19 mouse cellular contexts compared by ENCODE assay signal in genomic region chr9:43793411-43793810, GRCm38 (mm10).
"Had no signal": no experiment of that assay in that cellular context is flagged by ENCODE, and none has a peak within 500 bp of the region (broad histone marks: within the 10 kb centered on the region; RNA-seq: fewer than 3 reads in every experiment).

No protein-coding gene starts in this region.

- H3K4me3 ChIP-seq: liver, embryonic 15.5 days; lung, embryonic 15.5 days; megakaryocyte, embryonic 14.5 days; midbrain, embryonic 13.5 days; neural tube, embryonic 13.5 days; neural tube, embryonic 15.5 days; stomach, embryonic 15.5 days had no signal

- H3K4me2 ChIP-seq: liver, embryonic 15.5 days; lung, embryonic 15.5 days; midbrain, embryonic 11.5 days; midbrain, embryonic 13.5 days; neural tube, embryonic 13.5 days; neural tube, embryonic 15.5 days; stomach, embryonic 15.5 days had no signal

- ATAC-seq: liver, postnatal 0 days; midbrain, embryonic 13.5 days; midbrain, embryonic 16.5 days had no signal

- H3K27ac ChIP-seq: liver, embryonic 15.5 days; lung, embryonic 15.5 days; macrophage; midbrain, embryonic 13.5 days; neural tube, embryonic 13.5 days; neural tube, embryonic 15.5 days; stomach, embryonic 15.5 days; stomach, postnatal 0 days had no signal

- H3K9me3 ChIP-seq: liver, embryonic 15.5 days; lung, embryonic 15.5 days; megakaryocyte, embryonic 14.5 days; midbrain, embryonic 13.5 days; neural tube, embryonic 13.5 days; neural tube, embryonic 15.5 days; stomach, embryonic 15.5 days had no signal

- H3K27me3 ChIP-seq: liver, embryonic 15.5 days; lung, embryonic 15.5 days; midbrain, embryonic 13.5 days; neural tube, embryonic 13.5 days; neural tube, embryonic 15.5 days; stomach, embryonic 15.5 days had no signal

- DNase-seq: liver, postnatal 0 days; lung, adult 2 months; lung, postnatal 14 days; lung, postnatal 36 days; right cerebral cortex, postnatal 14 days; thymus, adult 2 months; thymus, postnatal 25 days; thymus, postnatal 4 days had no signal

- H3K4me1 ChIP-seq: liver, embryonic 15.5 days; lung, embryonic 15.5 days; megakaryocyte, embryonic 14.5 days; stomach, embryonic 15.5 days had no signal

- H3K9ac ChIP-seq: liver, embryonic 15.5 days; liver, postnatal 0 days; lung, embryonic 15.5 days; midbrain, embryonic 13.5 days; neural tube, embryonic 13.5 days; neural tube, embryonic 15.5 days; stomach, embryonic 15.5 days had no signal
